Mouse (Mus musculus): ENCODE results near the gene Lig3.
"Not testable (repeated sequence)": the region's sequence is repeated elsewhere in the genome, so short reads cannot be mapped to it uniquely, and the experiment has no call there.

GRCm38 (mm10) chr11:82832402-82832801, 51.5 kb downstream of the Lig3 start:
- TF ChIP-seq POLR2A (IDR thresholded peaks at IDR 0.05; ENCODE audit: low read depth, low read length); CTCF (conservative IDR thresholded peaks at IDR 0.05; ENCODE audit: insufficient read depth, insufficient read length, low read depth, low read length): not testable (repeated sequence)
